Mouse (Mus musculus) intestine, postnatal 0 days (tissue): ENCODE measurements around the gene Pisd. TPM values are rescaled to one million over a fixed set of nuclear protein-coding genes. Genes with fewer than 3 reads are reported as not detected.

Experiments
- ATAC-seq: fragments of 200-750 bp; cut with Nextera tagmentation; 2 replicates; pipeline ENCODE4 v1.8.0; 2017; ENCODE audit warnings: mild to moderate bottlenecking, moderate TSS enrichment, moderate library complexity
- H3K27ac ChIP-seq: fragments of 300-500 bp; sonication (generic); 2 replicates; pipeline ENCODE4 v1.5.1; 2014; ENCODE audit warnings: mild to moderate bottlenecking, low read depth, low read length, moderate library complexity
- H3K27me3 ChIP-seq: fragments of 300-500 bp; sonication (generic); replicated peaks from 2 replicates; pipeline ENCODE4 v1.6.1; 2014; ENCODE audit warnings: low read length, mixed read lengths; ENCODE audit not compliant: control insufficient read depth, insufficient read depth
- H3K36me3 ChIP-seq: fragments of 300-500 bp; sonication (generic); 2 replicates; pipeline ENCODE4 v1.6.1; 2014; ENCODE audit warnings: mild to moderate bottlenecking, moderate library complexity; ENCODE audit not compliant: control insufficient read depth, insufficient read depth
- H3K4me1 ChIP-seq: fragments of 300-500 bp; sonication (generic); replicated peaks from 2 replicates; pipeline ENCODE4 v1.6.1; 2014; ENCODE audit warnings: antibody characterized with exemption, low read length, mixed read lengths; ENCODE audit not compliant: control insufficient read depth, insufficient read depth
- H3K4me2 ChIP-seq: fragments of 300-500 bp; sonication (generic); replicated peaks from 2 replicates; pipeline ENCODE4 v1.6.1; 2014; ENCODE audit warnings: low read depth, mild to moderate bottlenecking, moderate library complexity
- H3K4me3 ChIP-seq: fragments of 300-500 bp; sonication (generic); 2 replicates; pipeline ENCODE4 v1.5.1; 2014; ENCODE audit warnings: low read depth, low read length
- H3K9ac ChIP-seq: fragments of 300-500 bp; sonication (generic); 2 replicates; pipeline ENCODE4 v1.6.1; 2014; ENCODE audit warnings: mild to moderate bottlenecking, low read depth, low read length
- H3K9me3 ChIP-seq: fragments of 300-500 bp; sonication (generic); 2 replicates; pipeline ENCODE4 v1.6.1; 2016; ENCODE audit warnings: mixed run types; ENCODE audit not compliant: control insufficient read depth
- CTCF ChIP-seq: sonication (generic); IDR thresholded peaks from 2 replicates; pipeline ENCODE4 v1.5.1; 2016; ENCODE audit warnings: low read depth, mild to moderate bottlenecking, control low read depth, antibody characterized with exemption, moderate library complexity
- WGBS: fragments of 180-500 bp; shearing (Covaris S2); extraction: QIAGEN DNeasy Blood & Tissue Kit; methylation state at CpG from one replicate; pipeline ENCODE4 v1.1.7; 2014; 5-methylcytosine and 5-hydroxymethylcytosine counted together
- polyA plus RNA-seq: library from polyadenylated mRNA; unstranded; fragments of >200 nt; fragmentation: Nextera tagmentation; extraction: Ambion mirVana; gene quantifications from 2 replicates; pipeline ENCODE4 v1.2.1, GENCODE M21; 2015

Gene Pisd
- polyA plus RNA-seq, 1 experiment from 2014 or later = 69.8 TPM

- peak; percentile 90 for ATAC-seq
- Histone ChIP-seq H3K4me3 (no peak overlapping the region), H3K4me1 (no peaks in the 10 kb centered on the region), H3K4me2 (no peak overlapping the region), H3K9ac (no peak overlapping the region), H3K27me3 (no peaks in the 10 kb centered on the region), H3K27ac (peak overlapping the region; percentile 54; the same call in 1 of the 2 replicates), H3K9me3 (no peaks in the 10 kb centered on the region), H3K36me3 (no peaks in the 10 kb centered on the region)
- 33% methylated on average over 5 of the region's 5 CpGs for WGBS
- peak; percentile 44 for TF ChIP-seq CTCF
Observed at GRCm38 (mm10) chr5:32697208-32697867, 88.1 kb downstream of the Pisd start.

DNA sequence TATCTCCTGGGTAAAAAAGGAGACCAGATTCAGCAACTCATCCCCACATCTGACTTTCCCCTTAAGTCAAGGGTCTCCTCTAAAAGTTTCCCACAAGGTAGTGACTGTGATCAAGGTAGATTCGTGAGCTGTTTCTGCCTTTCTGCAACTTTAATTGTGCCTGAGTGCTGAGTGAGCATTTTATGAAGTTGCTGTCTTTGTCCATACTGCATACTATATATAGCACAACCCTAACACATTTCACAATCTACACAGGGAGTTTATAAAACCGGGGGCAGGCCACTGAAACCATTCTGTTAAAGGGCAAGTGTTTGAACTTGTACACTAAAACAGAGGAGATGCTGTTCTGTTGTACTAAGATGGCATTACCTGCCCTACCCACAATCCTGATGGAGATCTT is 92.0 kb downstream of the Pisd start:
- no peak overlapping the region for H3K4me2 ChIP-seq
- no peaks in the 10 kb centered on the region for H3K9me3 ChIP-seq
- no peaks in the 10 kb centered on the region for H3K36me3 ChIP-seq
- TF ChIP-seq CTCF = no peak
- no peak overlapping the region for H3K9ac ChIP-seq
- no peaks in the 10 kb centered on the region for H3K27me3 ChIP-seq
- no peak overlapping the region for H3K27ac ChIP-seq
- H3K4me1 ChIP-seq = no peaks in the 10 kb centered on the region
- no peak overlapping the region for H3K4me3 ChIP-seq
- no peak for ATAC-seq
- WGBS = 29% methylated on average over 2 of the region's 2 CpGs

Other genes starting within 250 kb of the Pisd start
- 16.6 and 18.5 TPM in 2 replicates for gene Yes1, start 174.5 kb downstream of the Pisd start, polyA plus RNA-seq
- not detected in 2 replicates for gene Gm20671, start 41.5 kb upstream of the Pisd start, polyA plus RNA-seq
- 6.1 and 6.5 TPM in 2 replicates for gene Prr14l, start 68.6 kb upstream of the Pisd start, polyA plus RNA-seq
- 6.8 and 6.9 TPM in 2 replicates for gene Depdc5, start 78.1 kb upstream of the Pisd start, polyA plus RNA-seq
- gene Ywhah, start 233.2 kb upstream of the Pisd start, polyA plus RNA-seq = 253 and 260 TPM in 2 replicates